Mouse (Mus musculus) brain, embryonic 14.5 days (tissue): Measurements from ENCODE around the gene Rnf151. TPM values are rescaled to one million over a fixed set of nuclear protein-coding genes. Genes with fewer than 3 reads are reported as not detected.

ENCODE experiments used
- DNase-seq: peaks from one replicate; pipeline ENCODE4 v3.0.0-alpha.2; 2011; ENCODE audit warnings: low read depth
- CTCF ChIP-seq: fragments of 200-500 bp; IDR thresholded peaks from 2 replicates; pipeline ENCODE4 v1.5.1; 2012; ENCODE audit warnings: inconsistent platforms, mild to moderate bottlenecking, moderate library complexity, borderline replicate concordance; ENCODE audit not compliant: insufficient read depth, insufficient read length; ENCODE audit errors: extremely low read depth
- POLR2A ChIP-seq: fragments of 200-500 bp; IDR thresholded peaks from 2 replicates; pipeline ENCODE4 v1.6.1; 2012; ENCODE audit warnings: mild to moderate bottlenecking, inconsistent platforms, borderline replicate concordance; ENCODE audit not compliant: poor library complexity, insufficient read depth, insufficient read length, severe bottlenecking; ENCODE audit errors: extremely low read depth
- polyA plus RNA-seq: library from polyadenylated mRNA; depleted of rRNA; stranded (reverse); fragments of >200 nt; gene quantifications from 2 replicates; pipeline ENCODE4 v1.2.3, GENCODE M21; 2012

Rnf151 gene
- polyA plus RNA-seq, 1 experiment: 0.64 TPM

GRCm38 (mm10) chr17:24708646-24709045 is 9.2 kb downstream of the Rnf151 start:
- peak; percentile 59 for DNase-seq
- TF ChIP-seq CTCF (no peak; the same call in 1 of the 2 replicates), POLR2A (no peak)

- TF ChIP-seq POLR2A (no peak), CTCF (no peak)
- DNase-seq: peak; percentile 25
These were observed 9.9 kb downstream of the Rnf151 start for GRCm38 (mm10) chr17:24707801-24708425.

GRCm38 (mm10) chr17:24706982-24707800 is 10.7 kb downstream of the Rnf151 start, which contains the start of gene Tbl3:
Gene Tbl3, minus strand, starts transcription at chr17:24707660.
- TF ChIP-seq CTCF (no peak), POLR2A (peak; percentile 44; the same call in 1 of the 2 replicates)
- peak; percentile 98 for DNase-seq

- DNase-seq: no peak
- TF ChIP-seq CTCF (no peak), POLR2A (no peak)
These were observed 12.0 kb downstream of the Rnf151 start for GRCm38 (mm10) chr17:24705821-24706220.

GRCm38 (mm10) chr17:24701251-24701650 is 16.6 kb downstream of the Rnf151 start:
- no peak for DNase-seq
- TF ChIP-seq POLR2A (no peak), CTCF (no peak)

- TF ChIP-seq POLR2A (no peak), CTCF (no peak)
- no peak for DNase-seq
These were observed 18.4 kb downstream of the Rnf151 start for GRCm38 (mm10) chr17:24699473-24699872.

GRCm38 (mm10) chr17:24698715-24699114 is 19.1 kb downstream of the Rnf151 start:
- TF ChIP-seq POLR2A (no peak), CTCF (no peak)
- no peak for DNase-seq

- DNase-seq: peak; percentile 22
- no peak for TF ChIP-seq CTCF
- TF ChIP-seq POLR2A: no peak
These were observed 19.9 kb downstream of the Rnf151 start for GRCm38 (mm10) chr17:24697985-24698384.

- DNase-seq: peak; percentile 93
- TF ChIP-seq POLR2A (peak; percentile 71), CTCF (peak; percentile 34; the same call in 1 of the 2 replicates)
These were observed 21.7 kb downstream of the Rnf151 start, which contains the start of the genes Gfer and Noxo1 for GRCm38 (mm10) chr17:24696011-24696697. Gene Gfer, minus strand, starts transcription at chr17:24696156. Gene Noxo1, plus strand, starts transcription at chr17:24696234.

- no peak for TF ChIP-seq CTCF
- no peak for TF ChIP-seq POLR2A
- DNase-seq: no peak
These were observed 22.4 kb downstream of the Rnf151 start for GRCm38 (mm10) chr17:24695326-24696010.
